24 mouse cellular contexts compared by ENCODE assay signal in genomic region chr3:38806469-38807055, GRCm38 (mm10).
DNase-seq lines count a peak whose midpoint lies in the region; ATAC-seq and TF ChIP-seq lines count a peak whose summit lies in the region.
"Had no signal": no experiment of that assay in that cellular context is flagged by ENCODE, and none has a peak within 500 bp of the region (broad histone marks: within the 10 kb centered on the region; RNA-seq: fewer than 3 reads in every experiment).

No protein-coding gene starts in this region.

- 64% methylated on average over 1 of the region's 1 CpGs for WGBS in kidney, postnatal 0 days
- 67% methylated on average over 1 of the region's 1 CpGs for WGBS in kidney, embryonic 14.5 days
- 85% methylated on average over 1 of the region's 1 CpGs for WGBS in midbrain, embryonic 11.5 days
- WGBS in midbrain, embryonic 16.5 days: 86% methylated on average over 1 of the region's 1 CpGs
- WGBS in embryonic facial prominence, embryonic 14.5 days: 27% methylated on average over 1 of the region's 1 CpGs

- no peak overlapping the region for H3K27ac ChIP-seq in kidney, postnatal 0 days
- no peak overlapping the region for H3K27ac ChIP-seq in kidney, embryonic 14.5 days (ENCODE audit: low read depth, low read length)
- H3K27ac ChIP-seq in midbrain, embryonic 11.5 days (ENCODE audit: low read depth, low read length): no peak overlapping the region
- H3K27ac ChIP-seq in midbrain, embryonic 16.5 days (ENCODE audit: low read length): no peak overlapping the region
- 0 out of 2 replicates have a peak overlapping the region, but pooled peaks have one; percentile 10 for H3K27ac ChIP-seq in embryonic facial prominence, embryonic 14.5 days (replicated peaks; ENCODE audit: low read depth, low read length)
- H3K27ac ChIP-seq: forebrain, embryonic 10.5 days; forebrain, embryonic 15.5 days; heart, embryonic 15.5 days; hindbrain, embryonic 13.5 days; intestine, embryonic 15.5 days had no signal

- no peak overlapping the region for H3K9ac ChIP-seq in kidney, postnatal 0 days (ENCODE audit: low read depth, low read length)
- no peak overlapping the region for H3K9ac ChIP-seq in kidney, embryonic 14.5 days (ENCODE audit: low read depth, low read length)
- no peak overlapping the region for H3K9ac ChIP-seq in midbrain, embryonic 11.5 days (ENCODE audit: low read length)
- no peak overlapping the region for H3K9ac ChIP-seq in midbrain, embryonic 16.5 days (ENCODE audit: low read depth, low read length)
- no peak overlapping the region for H3K9ac ChIP-seq in embryonic facial prominence, embryonic 14.5 days (ENCODE audit: low read depth, low read length)
- H3K9ac ChIP-seq: forebrain, embryonic 15.5 days; heart, embryonic 15.5 days; hindbrain, embryonic 13.5 days; intestine, embryonic 15.5 days had no signal

- DNase-seq in kidney, postnatal 0 days (ENCODE audit: low spot score): peak; percentile 17
- peak; percentile 28 for DNase-seq in midbrain, embryonic 11.5 days (ENCODE audit: low spot score, missing footprints)
- DNase-seq in embryonic facial prominence, embryonic 14.5 days (ENCODE audit: low spot score): peak; percentile 54
- DNase-seq in layer of hippocampus, adult 11-12 months (ENCODE audit: low spot score): no peak
- DNase-seq in gastrocnemius, adult 18-20 months (ENCODE audit: low spot score): no peak
- DNase-seq: adrenal gland, postnatal 14 days; cerebellum, adult 11-12 months; cerebellum, adult 9-10 months; cerebellum, postnatal 36 days; gastrocnemius, postnatal 36 days; heart, adult 11 months; heart, postnatal 14 days had no signal

- no peak overlapping the region for H3K4me3 ChIP-seq in kidney, postnatal 0 days (replicated peaks; ENCODE audit: low read depth, low read length)
- no peak overlapping the region for H3K4me3 ChIP-seq in kidney, embryonic 14.5 days (ENCODE audit: low read length)
- no peak overlapping the region for H3K4me3 ChIP-seq in midbrain, embryonic 11.5 days (ENCODE audit: low read depth, low read length)
- no peak overlapping the region for H3K4me3 ChIP-seq in midbrain, embryonic 16.5 days (ENCODE audit: low read depth, low read length)
- H3K4me3 ChIP-seq in embryonic facial prominence, embryonic 14.5 days (ENCODE audit: low read depth, low read length): no peak overlapping the region
- H3K4me3 ChIP-seq: erythroblast, embryonic 14.5 days; forebrain, embryonic 10.5 days; forebrain, embryonic 15.5 days; heart, embryonic 15.5 days; hindbrain, embryonic 13.5 days; intestine, embryonic 15.5 days had no signal

- no peaks in the 10 kb centered on the region for H3K4me1 ChIP-seq in kidney, postnatal 0 days (replicated peaks; ENCODE audit: insufficient read depth, low read length)
- no peaks in the 10 kb centered on the region for H3K4me1 ChIP-seq in kidney, embryonic 14.5 days (ENCODE audit: control insufficient read depth, insufficient read depth, low read length)
- H3K4me1 ChIP-seq in midbrain, embryonic 11.5 days (ENCODE audit: control insufficient read depth, insufficient read depth, low read length): no peaks in the 10 kb centered on the region
- H3K4me1 ChIP-seq in midbrain, embryonic 16.5 days (ENCODE audit: control insufficient read depth, insufficient read depth, low read length): no peaks in the 10 kb centered on the region
- peaks cover 14% of the 10 kb centered on the region; the same call in 1 of the 2 replicates for H3K4me1 ChIP-seq in embryonic facial prominence, embryonic 14.5 days (ENCODE audit: control insufficient read depth, insufficient read depth, low read length)
- H3K4me1 ChIP-seq: heart, embryonic 15.5 days; intestine, embryonic 15.5 days had no signal

- no peaks in the 10 kb centered on the region for H3K36me3 ChIP-seq in kidney, postnatal 0 days (ENCODE audit: insufficient read depth, low read length)
- no peaks in the 10 kb centered on the region for H3K36me3 ChIP-seq in kidney, embryonic 14.5 days (ENCODE audit: control insufficient read depth, insufficient read depth, low read length)
- no peaks in the 10 kb centered on the region for H3K36me3 ChIP-seq in midbrain, embryonic 11.5 days (ENCODE audit: control insufficient read depth, insufficient read depth, low read length)
- H3K36me3 ChIP-seq in midbrain, embryonic 16.5 days (ENCODE audit: control insufficient read depth, insufficient read depth, low read length): no peaks in the 10 kb centered on the region
- H3K36me3 ChIP-seq in embryonic facial prominence, embryonic 14.5 days (ENCODE audit: control insufficient read depth, insufficient read depth, low read length): no peaks in the 10 kb centered on the region
- H3K36me3 ChIP-seq: forebrain, embryonic 10.5 days; forebrain, embryonic 15.5 days; heart, embryonic 15.5 days; hindbrain, embryonic 13.5 days; intestine, embryonic 15.5 days had no signal

- H3K27me3 ChIP-seq in kidney, postnatal 0 days (ENCODE audit: insufficient read depth, low read length): no peaks in the 10 kb centered on the region
- no peaks in the 10 kb centered on the region for H3K27me3 ChIP-seq in kidney, embryonic 14.5 days (ENCODE audit: control insufficient read depth, insufficient read depth, low read length)
- H3K27me3 ChIP-seq in midbrain, embryonic 11.5 days (ENCODE audit: control insufficient read depth, insufficient read depth, low read length): no peaks in the 10 kb centered on the region
- H3K27me3 ChIP-seq in midbrain, embryonic 16.5 days (ENCODE audit: control insufficient read depth, insufficient read depth, low read depth, low read length): no peaks in the 10 kb centered on the region
- H3K27me3 ChIP-seq in embryonic facial prominence, embryonic 14.5 days (replicated peaks; ENCODE audit: control insufficient read depth, insufficient read depth, low read length): no peaks in the 10 kb centered on the region
- H3K27me3 ChIP-seq: CH12.LX; forebrain, embryonic 15.5 days; heart, embryonic 15.5 days; hindbrain, embryonic 13.5 days; intestine, embryonic 15.5 days had no signal

- TF ChIP-seq CTCF in kidney, postnatal 0 days (IDR thresholded peaks at IDR 0.05; ENCODE audit: low read depth): no peak

- H3K9me3 ChIP-seq in kidney, postnatal 0 days (replicated peaks; ENCODE audit: low read length): no peaks in the 10 kb centered on the region
- no peaks in the 10 kb centered on the region for H3K9me3 ChIP-seq in kidney, embryonic 14.5 days (ENCODE audit: control insufficient read depth, low read length)
- H3K9me3 ChIP-seq in midbrain, embryonic 11.5 days (ENCODE audit: control insufficient read depth, low read length): no peaks in the 10 kb centered on the region
- H3K9me3 ChIP-seq in midbrain, embryonic 16.5 days (replicated peaks; ENCODE audit: control insufficient read depth, low read length, poor library complexity, severe bottlenecking): peaks cover 3% of the 10 kb centered on the region; the same call in 1 of the 2 replicates
- H3K9me3 ChIP-seq in embryonic facial prominence, embryonic 14.5 days (ENCODE audit: control insufficient read depth, low read length): no peaks in the 10 kb centered on the region
- H3K9me3 ChIP-seq: forebrain, embryonic 10.5 days; forebrain, embryonic 15.5 days; heart, embryonic 15.5 days; hindbrain, embryonic 13.5 days; intestine, embryonic 15.5 days had no signal

- H3K4me2 ChIP-seq in kidney, postnatal 0 days (ENCODE audit: low read length): no peak overlapping the region
- H3K4me2 ChIP-seq in kidney, embryonic 14.5 days (replicated peaks; ENCODE audit: low read depth, low read length): no peak overlapping the region
- no peak overlapping the region for H3K4me2 ChIP-seq in midbrain, embryonic 11.5 days
- no peak overlapping the region for H3K4me2 ChIP-seq in midbrain, embryonic 16.5 days (ENCODE audit: low read length)
- no peak overlapping the region for H3K4me2 ChIP-seq in embryonic facial prominence, embryonic 14.5 days (ENCODE audit: low read depth, low read length)
- H3K4me2 ChIP-seq: forebrain, embryonic 15.5 days; heart, embryonic 11.5 days; heart, embryonic 15.5 days; hindbrain, embryonic 13.5 days; intestine, embryonic 15.5 days had no signal

- ATAC-seq in kidney, postnatal 0 days (replicated peaks; ENCODE audit: low FRiP score, low read depth): no peak
- no peak for ATAC-seq in kidney, embryonic 14.5 days (ENCODE audit: low FRiP score, low TSS enrichment)
- ATAC-seq in midbrain, embryonic 11.5 days (ENCODE audit: low FRiP score): no peak
- ATAC-seq in midbrain, embryonic 16.5 days: no peak
- peak; percentile 33; the same call in 1 of the 2 replicates for ATAC-seq in embryonic facial prominence, embryonic 14.5 days (ENCODE audit: low read depth)
- ATAC-seq: activated CD4-positive, CD25-positive, alpha-beta regulatory T cell, adult 4 months; forebrain, embryonic 15.5 days; intestine, embryonic 15.5 days; Patski had no signal

Comparison
In these comparisons a context has a peak if more than half of its experiments do, and no peak if none do; other contexts are left out.
1. DNase-seq: peak in kidney, postnatal 0 days (single experiment), midbrain, embryonic 11.5 days (single experiment) and embryonic facial prominence, embryonic 14.5 days (single experiment); none in layer of hippocampus, adult 11-12 months (single experiment) and gastrocnemius, adult 18-20 months (single experiment).